Comparison of ENCODE assay signal across 25 mouse cellular contexts in genomic region chr13:20799772-20800171, GRCm38 (mm10). TPM values are rescaled to one million over a fixed set of nuclear protein-coding genes. Genes with fewer than 3 reads are reported as not detected.
DNase-seq lines count a peak whose midpoint lies in the region; ATAC-seq and TF ChIP-seq lines count a peak whose summit lies in the region.
"Had no signal": no experiment of that assay in that cellular context is flagged by ENCODE, and none has a peak within 500 bp of the region (broad histone marks: within the 10 kb centered on the region; RNA-seq: fewer than 3 reads in every experiment).

No protein-coding gene starts in this region.

- no peak for DNase-seq in limb, embryonic 11.5 days (ENCODE audit: low spot score)
- DNase-seq in limb, embryonic 10.5 days (ENCODE audit: low spot score): no peak
- DNase-seq in thymus, postnatal 4 days: peak; percentile 22
- no peak for DNase-seq in thymus, adult 18-20 months
- no peak for DNase-seq in embryo, embryonic 9.5 days (ENCODE audit: extremely low spot score)
- DNase-seq in liver, postnatal 0 days: no peak
- DNase-seq: adrenal gland, adult 2 months; adrenal gland, postnatal 10 days; adrenal gland, postnatal 25 days; cerebellum, adult 11 months; cerebellum, adult 18-20 months; cerebellum, adult 8-10 months; cerebellum, adult 9-11 months; cerebellum, postnatal 14 days; cerebellum, postnatal 36 days had no signal

- H3K4me1 ChIP-seq in limb, embryonic 11.5 days (ENCODE audit: control insufficient read depth, insufficient read depth, low read length): no peaks in the 10 kb centered on the region
- peaks cover 6% of the 10 kb centered on the region; the same call in 1 of the 2 replicates for H3K4me1 ChIP-seq in limb, embryonic 10.5 days
- H3K4me1 ChIP-seq in liver, postnatal 0 days (ENCODE audit: insufficient read depth): peaks cover 6% of the 10 kb centered on the region; the same call in 1 of the 2 replicates
- H3K4me1 ChIP-seq: embryonic facial prominence, embryonic 13.5 days; embryonic facial prominence, embryonic 15.5 days; forebrain, embryonic 12.5 days had no signal

- WGBS in limb, embryonic 11.5 days: 73% methylated on average over 3 of the region's 3 CpGs
- WGBS in limb, embryonic 10.5 days: 85% methylated on average over 3 of the region's 3 CpGs
- WGBS in liver, postnatal 0 days (ENCODE audit: insufficient replicate concordance): 37% methylated on average over 3 of the region's 3 CpGs

- no peak overlapping the region for H3K4me2 ChIP-seq in limb, embryonic 11.5 days (ENCODE audit: low read depth, severe bottlenecking)
- H3K4me2 ChIP-seq in liver, postnatal 0 days (ENCODE audit: low read depth, low read length): no peak overlapping the region
- H3K4me2 ChIP-seq: embryonic facial prominence, embryonic 13.5 days; embryonic facial prominence, embryonic 15.5 days; forebrain, embryonic 12.5 days had no signal

- H3K4me3 ChIP-seq in limb, embryonic 11.5 days (ENCODE audit: low read depth, low read length): no peak overlapping the region
- no peak overlapping the region for H3K4me3 ChIP-seq in limb, embryonic 10.5 days
- H3K4me3 ChIP-seq in liver, postnatal 0 days (ENCODE audit: low read depth, low read length): no peak overlapping the region
- H3K4me3 ChIP-seq: embryonic facial prominence, embryonic 13.5 days; embryonic facial prominence, embryonic 15.5 days; erythroblast, embryonic 14.5 days; forebrain, embryonic 10.5 days; forebrain, embryonic 12.5 days had no signal

- H3K9me3 ChIP-seq in limb, embryonic 11.5 days (ENCODE audit: control insufficient read depth, low read length): no peaks in the 10 kb centered on the region
- no peaks in the 10 kb centered on the region for H3K9me3 ChIP-seq in limb, embryonic 10.5 days (replicated peaks)
- H3K9me3 ChIP-seq in liver, postnatal 0 days (ENCODE audit: low read length): no peaks in the 10 kb centered on the region
- H3K9me3 ChIP-seq: embryonic facial prominence, embryonic 13.5 days; embryonic facial prominence, embryonic 15.5 days; forebrain, embryonic 10.5 days; forebrain, embryonic 12.5 days had no signal

- TF ChIP-seq CTCF in liver, postnatal 0 days (IDR thresholded peaks at IDR 0.05; ENCODE audit: low read depth): no peak

- H3K9ac ChIP-seq in limb, embryonic 11.5 days (ENCODE audit: low read length): no peak overlapping the region
- H3K9ac ChIP-seq in liver, postnatal 0 days (replicated peaks): no peak overlapping the region
- H3K9ac ChIP-seq: embryonic facial prominence, embryonic 13.5 days; embryonic facial prominence, embryonic 15.5 days; forebrain, embryonic 12.5 days had no signal

- H3K36me3 ChIP-seq in limb, embryonic 11.5 days (ENCODE audit: control insufficient read depth, insufficient read depth, low read length): no peaks in the 10 kb centered on the region
- no peaks in the 10 kb centered on the region for H3K36me3 ChIP-seq in limb, embryonic 10.5 days
- no peaks in the 10 kb centered on the region for H3K36me3 ChIP-seq in liver, postnatal 0 days (replicated peaks; ENCODE audit: insufficient read depth, low read length)
- H3K36me3 ChIP-seq: embryonic facial prominence, embryonic 13.5 days; embryonic facial prominence, embryonic 15.5 days; forebrain, embryonic 10.5 days; forebrain, embryonic 12.5 days had no signal

- ATAC-seq in limb, embryonic 11.5 days (ENCODE audit: insufficient number of reproducible peaks, low FRiP score, low TSS enrichment, low read depth): 0 out of 2 replicates have a peak, but pooled peaks have one; percentile 21
- ATAC-seq in granulocyte monocyte progenitor cell, adult 5-6 weeks (replicated peaks; ENCODE audit: poor library complexity, severe bottlenecking): peak; percentile 54
- no peak for ATAC-seq in liver, postnatal 0 days
- ATAC-seq: forebrain, embryonic 14.5 days; forebrain, embryonic 16.5 days had no signal

- TF ChIP-seq EP300 in liver, postnatal 0 days (IDR thresholded peaks at IDR 0.05; ENCODE audit: low read depth): no peak

- no peak overlapping the region for H3K27ac ChIP-seq in limb, embryonic 11.5 days (replicated peaks; ENCODE audit: low read depth, low read length)
- H3K27ac ChIP-seq in limb, embryonic 10.5 days: no peak overlapping the region
- no peak overlapping the region for H3K27ac ChIP-seq in liver, postnatal 0 days (ENCODE audit: low read depth)
- H3K27ac ChIP-seq: embryonic facial prominence, embryonic 13.5 days; embryonic facial prominence, embryonic 15.5 days; forebrain, embryonic 10.5 days; forebrain, embryonic 12.5 days had no signal

- H3K27me3 ChIP-seq in limb, embryonic 11.5 days (ENCODE audit: control insufficient read depth, insufficient read depth, low read length): no peaks in the 10 kb centered on the region
- no peaks in the 10 kb centered on the region for H3K27me3 ChIP-seq in limb, embryonic 10.5 days (ENCODE audit: low read depth, poor library complexity, severe bottlenecking)
- no peaks in the 10 kb centered on the region for H3K27me3 ChIP-seq in liver, postnatal 0 days (ENCODE audit: insufficient read depth, low read length)
- H3K27me3 ChIP-seq: embryonic facial prominence, embryonic 13.5 days; embryonic facial prominence, embryonic 15.5 days; forebrain, embryonic 12.5 days had no signal

RNA-seq across cellular contexts. Expression of gene Aoah, which starts 5.9 kb away (rescaled TPM):
- 0.28 and 0.45 TPM in 2 replicates for polyA plus RNA-seq in limb, embryonic 11.5 days (2014; fragmentation: Nextera tagmentation; extraction: Ambion mirVana)
- 0.25 and 0.51 TPM in 2 replicates for polyA plus RNA-seq in limb, embryonic 10.5 days (2016; fragmentation: Nextera tagmentation; extraction: Ambion mirVana)
- 22.4 and 29.0 TPM in 2 replicates for total RNA-seq in granulocyte monocyte progenitor cell, adult 5-6 weeks (2014; fragmentation: Nextera tagmentation)
- 26.1 and 26.2 TPM in 2 replicates for total RNA-seq in granulocyte monocyte progenitor cell, adult 5-6 weeks (2017)
- 2.0 and 2.5 TPM in 2 replicates for polyA plus RNA-seq in liver, postnatal 0 days (2015; fragmentation: Nextera tagmentation; extraction: Ambion mirVana)
- total RNA-seq: MEL had no signal
- polyA plus RNA-seq: C2C12; erythroblast, embryonic 14.5 days had no signal
